Mouse (Mus musculus) lung, postnatal 0 days (tissue): ENCODE measurements around the gene Celf5. TPM values are rescaled to one million over a fixed set of nuclear protein-coding genes. Genes with fewer than 3 reads are reported as not detected.
A peak's percentile ranks its signal among the peaks of the same experiment; 100 is the strongest.

Source experiments
- ATAC-seq: fragments of 200-750 bp; cut with Nextera tagmentation; 2 replicates; pipeline ENCODE4 v1.8.0; 2017; ENCODE audit warnings: moderate library complexity
- DNase-seq: peaks from one replicate; pipeline ENCODE4 v3.0.0-alpha.2; 2016; ENCODE audit warnings: low spot score
- H3K27ac ChIP-seq: fragments of 300-500 bp; sonication (generic); 2 replicates; pipeline ENCODE4 v1.5.1; 2014; ENCODE audit warnings: antibody characterized with exemption, mild to moderate bottlenecking, low read length, mixed read lengths
- H3K27me3 ChIP-seq: fragments of 300-500 bp; sonication (generic); replicated peaks from 2 replicates; pipeline ENCODE4 v1.6.1; 2014; ENCODE audit warnings: low read length, mixed read lengths; ENCODE audit not compliant: insufficient read depth
- H3K36me3 ChIP-seq: fragments of 300-500 bp; sonication (generic); 2 replicates; pipeline ENCODE4 v1.6.1; 2014; ENCODE audit warnings: low read length, mixed read lengths; ENCODE audit not compliant: insufficient read depth
- H3K4me1 ChIP-seq: fragments of 300-500 bp; sonication (generic); 2 replicates; pipeline ENCODE4 v1.6.1; 2014; ENCODE audit warnings: antibody characterized with exemption, low read depth, low read length, mixed read lengths; ENCODE audit not compliant: insufficient read depth
- H3K4me2 ChIP-seq: fragments of 300-500 bp; sonication (generic); replicated peaks from 2 replicates; pipeline ENCODE4 v1.6.1; 2014; ENCODE audit warnings: low read depth, mild to moderate bottlenecking, low read length, moderate library complexity, mixed read lengths
- H3K4me3 ChIP-seq: fragments of 300-500 bp; sonication (generic); 2 replicates; pipeline ENCODE4 v1.5.1; 2014; ENCODE audit warnings: low read depth, low read length
- H3K9ac ChIP-seq: fragments of 300-500 bp; sonication (generic); replicated peaks from 2 replicates; pipeline ENCODE4 v1.6.1; 2014; ENCODE audit warnings: low read depth, mild to moderate bottlenecking
- H3K9me3 ChIP-seq: fragments of 300-500 bp; sonication (generic); 2 replicates; pipeline ENCODE4 v1.6.1; 2016; ENCODE audit warnings: low read length, mixed read lengths
- CTCF ChIP-seq: IDR thresholded peaks from 2 replicates; pipeline ENCODE4 v1.5.1; 2016; ENCODE audit warnings: antibody characterized with exemption, mild to moderate bottlenecking
- EP300 ChIP-seq: IDR thresholded peaks from 2 replicates; pipeline ENCODE4 v1.6.1; 2016; ENCODE audit warnings: antibody characterized with exemption, mild to moderate bottlenecking, control low read depth
- WGBS: fragments of 180-500 bp; shearing (Covaris S2); extraction: QIAGEN DNeasy Blood & Tissue Kit; methylation state at CpG from one replicate; pipeline ENCODE4 v1.1.7; 2014; 5-methylcytosine and 5-hydroxymethylcytosine counted together
- polyA plus RNA-seq: library from polyadenylated mRNA; unstranded; fragments of >200 nt; fragmentation: Nextera tagmentation; extraction: Ambion mirVana; gene quantifications from 2 replicates; pipeline ENCODE4 v1.2.1, GENCODE M21; 2015

Celf5 gene
- polyA plus RNA-seq, 1 experiment from 2014 or later: 0.08 TPM

DNA sequence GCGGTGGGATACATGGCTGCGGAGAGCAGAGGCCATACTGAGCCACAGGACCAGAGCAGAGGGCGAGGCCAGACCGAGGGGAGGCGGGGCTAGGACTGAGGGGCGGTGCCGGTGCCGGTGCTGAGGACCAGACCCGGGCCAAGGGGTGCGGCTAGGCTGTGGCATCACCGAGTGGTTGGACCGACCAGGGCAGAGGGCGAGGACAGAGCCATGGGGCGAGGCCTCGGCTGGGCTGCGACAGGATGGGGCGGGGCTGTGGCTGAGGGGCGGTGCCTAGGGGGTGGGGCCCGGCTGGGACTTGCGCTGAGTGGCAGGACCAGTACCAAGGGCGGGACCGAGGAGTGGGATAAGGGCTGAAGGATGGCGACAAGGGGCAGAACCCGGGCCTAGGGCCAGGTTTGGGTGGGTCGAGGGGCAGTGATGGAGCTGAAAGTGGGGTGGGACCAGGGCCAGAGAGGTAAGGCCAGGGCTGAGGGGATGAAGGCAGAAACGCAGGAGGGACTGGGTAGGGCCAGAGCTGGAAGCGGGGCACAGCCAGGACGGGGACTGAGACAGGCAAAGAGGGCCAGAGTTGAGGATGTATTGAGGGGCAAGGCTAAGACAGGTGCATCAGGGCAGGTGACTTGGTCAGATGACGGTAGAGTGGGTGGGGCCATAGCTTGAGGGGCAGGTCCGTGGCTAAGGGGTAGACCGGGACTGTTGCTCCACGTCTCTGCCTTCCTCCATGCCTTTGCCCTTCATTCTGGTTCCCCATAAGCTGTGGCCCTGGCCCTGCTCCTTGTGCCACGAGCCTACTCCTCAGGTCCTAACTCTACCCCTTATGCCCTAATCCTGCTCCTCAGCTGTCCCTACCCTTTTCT lies 17.9 kb downstream of the Celf5 start:
- 3% methylated on average over 29 of the region's 33 CpGs for WGBS
- peak overlapping the region; percentile 14; the same call in 1 of the 2 replicates for H3K4me3 ChIP-seq
- TF ChIP-seq CTCF: no peak
- TF ChIP-seq EP300: no peak

DNA sequence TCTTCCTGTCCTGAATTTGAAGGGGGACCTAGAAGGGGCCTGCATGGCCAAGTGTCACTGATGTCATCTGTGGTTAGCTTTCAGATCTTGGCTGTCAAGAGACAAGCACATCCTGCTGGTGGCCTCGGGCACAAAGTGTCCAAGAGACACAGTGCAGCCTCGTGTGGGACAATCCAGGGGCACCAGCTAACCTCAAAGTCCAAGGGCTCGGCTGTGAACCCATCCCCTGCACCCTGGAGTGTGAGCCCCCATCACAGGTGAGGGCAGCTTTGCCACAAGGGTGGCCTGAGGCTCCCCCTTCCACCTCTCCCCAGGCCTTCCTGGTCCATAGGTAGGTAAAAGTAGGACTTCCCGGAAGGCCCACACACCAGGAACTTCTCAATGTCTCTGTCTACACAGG lies 19.0 kb downstream of the Celf5 start:
- ATAC-seq (no peak), DNase-seq (no peak)
- Histone ChIP-seq H3K9me3 (no peaks in the 10 kb centered on the region), H3K4me1 (no peaks in the 10 kb centered on the region), H3K36me3 (no peaks in the 10 kb centered on the region), H3K27me3 (peaks cover 24% of the 10 kb centered on the region), H3K4me2 (no peak overlapping the region), H3K9ac (no peak overlapping the region), H3K27ac (no peak overlapping the region), H3K4me3 (no peak overlapping the region)
- 64% methylated on average over 4 of the region's 4 CpGs for WGBS
- TF ChIP-seq EP300: no peak
- no peak for TF ChIP-seq CTCF

More for the DNA sequence above, 17.9 kb downstream of the Celf5 start:
- Histone ChIP-seq H3K9ac (no peak overlapping the region), H3K4me1 (no peaks in the 10 kb centered on the region), H3K27me3 (peaks cover 19% of the 10 kb centered on the region), H3K9me3 (no peaks in the 10 kb centered on the region), H3K36me3 (no peaks in the 10 kb centered on the region), H3K27ac (no peak overlapping the region), H3K4me2 (peak overlapping the region; percentile 30; the same call in 1 of the 2 replicates)
- DNase-seq (peak; percentile 78), ATAC-seq (peak; percentile 86)

DNA sequence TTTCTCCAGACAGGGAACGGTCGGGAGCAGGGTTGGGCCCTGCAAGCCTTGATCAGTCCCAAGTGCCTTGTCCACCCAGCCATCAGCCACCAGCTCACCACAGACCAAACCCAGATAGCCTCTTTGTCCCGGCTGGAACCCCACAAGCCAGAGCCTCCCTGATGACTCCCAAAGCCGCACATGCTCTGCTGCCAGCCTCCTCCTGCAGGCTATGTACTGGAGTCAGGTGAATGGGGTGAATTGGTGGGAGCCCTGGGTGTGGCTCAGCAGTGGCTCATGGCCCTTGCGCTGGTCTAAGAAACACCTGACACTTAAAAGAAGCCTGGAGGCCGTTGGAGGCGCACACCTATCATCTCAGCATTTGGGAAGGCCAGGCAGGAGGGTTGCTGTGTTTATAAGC lies 19.6 kb downstream of the Celf5 start:
- Histone ChIP-seq H3K4me2 (no peak overlapping the region), H3K9ac (no peak overlapping the region), H3K27ac (no peak overlapping the region), H3K36me3 (no peaks in the 10 kb centered on the region), H3K4me3 (no peak overlapping the region), H3K9me3 (no peaks in the 10 kb centered on the region), H3K4me1 (no peaks in the 10 kb centered on the region), H3K27me3 (peaks cover 24% of the 10 kb centered on the region)
- 71% methylated on average over 7 of the region's 7 CpGs for WGBS
- TF ChIP-seq CTCF (no peak), EP300 (no peak)
- ATAC-seq (no peak), DNase-seq (no peak)

DNA sequence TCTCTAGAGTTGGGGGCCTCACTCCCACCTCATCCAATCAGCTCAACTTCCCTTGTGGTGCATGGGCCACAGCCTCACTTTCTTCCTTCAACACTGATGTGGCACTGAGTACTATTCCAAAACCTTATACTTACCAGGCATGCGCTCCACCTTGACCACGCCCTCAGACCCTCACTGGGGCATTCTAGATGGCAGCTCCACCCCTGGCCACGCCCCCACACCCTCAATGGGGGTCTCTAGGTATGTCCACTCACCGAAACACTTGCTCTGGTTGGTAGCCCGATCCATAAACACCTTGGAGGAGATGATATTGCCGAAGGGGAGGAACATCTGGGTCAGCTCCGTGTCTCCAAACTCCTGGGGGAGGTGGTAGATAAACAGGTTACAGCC lies 20.1 kb downstream of the Celf5 start:
- 34% methylated on average over 7 of the region's 7 CpGs for WGBS
- H3K36me3 ChIP-seq: no peaks in the 10 kb centered on the region
- ATAC-seq (no peak), DNase-seq (no peak)
- H3K27me3 ChIP-seq: peaks cover 24% of the 10 kb centered on the region
- TF ChIP-seq EP300: no peak
- TF ChIP-seq CTCF: no peak
- no peak overlapping the region; the same call in 1 of the 2 replicates for H3K4me2 ChIP-seq
- no peaks in the 10 kb centered on the region for H3K9me3 ChIP-seq
- no peak overlapping the region for H3K4me3 ChIP-seq
- no peaks in the 10 kb centered on the region for H3K4me1 ChIP-seq
- no peak overlapping the region for H3K27ac ChIP-seq
- no peak overlapping the region for H3K9ac ChIP-seq

DNA sequence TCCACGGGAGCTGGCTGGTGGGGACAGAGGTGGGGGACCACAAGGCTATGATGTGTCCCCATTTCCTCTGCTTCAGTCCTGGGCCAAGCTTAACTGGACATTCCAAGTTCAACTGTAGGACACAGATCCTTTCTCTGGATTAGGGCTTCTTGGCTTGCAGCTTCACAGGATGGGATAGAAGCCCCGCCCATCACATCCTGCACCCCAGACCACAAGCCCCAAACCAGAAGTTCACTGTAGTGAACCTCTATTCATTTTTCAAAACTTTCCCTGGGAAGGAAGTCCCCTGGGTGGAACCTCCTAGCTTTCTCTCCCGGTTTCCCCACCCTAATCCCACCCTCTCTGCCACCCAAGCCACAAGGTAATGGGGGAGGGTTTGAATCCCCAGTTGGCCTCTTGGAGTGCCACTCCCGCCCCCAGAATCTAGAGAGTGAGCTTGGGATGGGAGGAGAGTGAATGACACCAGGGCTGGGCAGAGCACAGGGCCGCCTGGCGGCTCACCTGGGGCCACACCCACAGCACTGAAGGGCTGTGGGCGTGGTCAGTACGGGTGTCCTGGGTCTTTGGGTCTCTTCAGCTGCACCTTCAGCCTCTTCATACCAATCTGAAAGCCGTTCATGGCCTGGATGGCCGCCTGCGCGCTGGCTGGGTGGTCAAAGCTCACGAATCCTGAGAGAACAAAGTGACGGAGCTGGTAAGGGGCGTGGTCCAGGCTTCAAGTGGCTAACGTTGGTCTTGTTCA lies 20.7 kb downstream of the Celf5 start:
- Histone ChIP-seq H3K9me3 (no peaks in the 10 kb centered on the region), H3K4me1 (no peaks in the 10 kb centered on the region), H3K36me3 (no peaks in the 10 kb centered on the region), H3K4me3 (0 out of 2 replicates have a peak overlapping the region, but pooled peaks have one; percentile 5), H3K4me2 (peak overlapping the region; percentile 30; the same call in 1 of the 2 replicates), H3K9ac (no peak overlapping the region), H3K27ac (no peak overlapping the region), H3K27me3 (peaks cover 24% of the 10 kb centered on the region)
- 7% methylated on average over 16 of the region's 16 CpGs for WGBS
- ATAC-seq (no peak), DNase-seq (no peak)
- TF ChIP-seq CTCF: no peak
- TF ChIP-seq EP300: no peak

DNA sequence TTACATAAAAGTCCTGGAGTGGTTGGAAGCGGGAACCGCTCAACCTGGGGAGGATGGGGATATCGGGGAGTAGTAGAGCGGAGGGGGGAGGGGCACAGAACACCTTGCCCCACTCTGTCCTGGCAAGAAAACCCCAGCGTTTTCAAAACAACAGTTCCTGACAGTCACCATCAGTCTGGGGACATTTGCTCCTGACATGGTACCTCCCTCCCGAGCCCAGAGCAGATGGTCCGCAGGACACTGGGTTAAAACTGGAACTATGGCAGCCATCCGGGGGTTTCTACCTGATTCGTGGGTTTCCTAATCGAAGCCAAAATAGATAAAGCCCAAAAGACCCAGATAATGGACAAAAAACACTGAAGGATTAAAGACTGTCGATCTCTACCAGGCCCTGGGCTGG lies 21.6 kb downstream of the Celf5 start:
- Histone ChIP-seq H3K4me3 (no peak overlapping the region), H3K27ac (no peak overlapping the region), H3K4me1 (no peaks in the 10 kb centered on the region), H3K9ac (no peak overlapping the region), H3K4me2 (no peak overlapping the region), H3K27me3 (peaks cover 24% of the 10 kb centered on the region), H3K36me3 (no peaks in the 10 kb centered on the region), H3K9me3 (no peaks in the 10 kb centered on the region)
- DNase-seq (no peak), ATAC-seq (no peak)
- TF ChIP-seq CTCF: no peak
- no peak for TF ChIP-seq EP300
- WGBS: 36% methylated on average over 11 of the region's 11 CpGs
